Mouse (Mus musculus) hindbrain, embryonic 15.5 days (tissue): ENCODE measurements around the gene Helz. TPM values are rescaled to one million over a fixed set of nuclear protein-coding genes. Genes with fewer than 3 reads are reported as not detected.
"Not testable (repeated sequence)": the region's sequence is repeated elsewhere in the genome, so short reads cannot be mapped to it uniquely, and the experiment has no call there.

Experiments
- ATAC-seq: fragments of 200-750 bp; cut with Nextera tagmentation; 2 replicates; pipeline ENCODE4 v1.8.0; 2017; ENCODE audit warnings: low read depth, moderate number of reproducible peaks, moderate TSS enrichment; ENCODE audit not compliant: low FRiP score
- H3K27ac ChIP-seq: fragments of 300-500 bp; sonication (generic); replicated peaks from 2 replicates; pipeline ENCODE4 v1.5.1; 2015; ENCODE audit warnings: mild to moderate bottlenecking, inconsistent platforms
- H3K27me3 ChIP-seq: fragments of 300-500 bp; sonication (generic); 2 replicates; pipeline ENCODE4 v1.6.1; 2015; ENCODE audit warnings: control low read depth, inconsistent platforms
- H3K36me3 ChIP-seq: fragments of 300-500 bp; sonication (generic); 2 replicates; pipeline ENCODE4 v1.6.1; 2015; ENCODE audit warnings: control low read depth, inconsistent platforms
- H3K4me1 ChIP-seq: fragments of 300-500 bp; sonication (generic); replicated peaks from 2 replicates; pipeline ENCODE4 v1.6.1; 2015; ENCODE audit warnings: control low read depth, inconsistent platforms
- H3K4me2 ChIP-seq: fragments of 300-500 bp; sonication (generic); 2 replicates; pipeline ENCODE4 v1.6.1; 2015; ENCODE audit warnings: moderate library complexity, mild to moderate bottlenecking, inconsistent platforms
- H3K4me3 ChIP-seq: fragments of 300-500 bp; sonication (generic); 2 replicates; pipeline ENCODE4 v1.5.1; 2015; ENCODE audit warnings: mild to moderate bottlenecking, inconsistent platforms
- H3K9ac ChIP-seq: fragments of 300-500 bp; sonication (generic); 2 replicates; pipeline ENCODE4 v1.6.1; 2015; ENCODE audit warnings: inconsistent platforms
- H3K9me3 ChIP-seq: fragments of 300-500 bp; sonication (generic); 2 replicates; pipeline ENCODE4 v1.6.1; 2016; ENCODE audit warnings: control low read depth, inconsistent platforms
- WGBS: fragments of 180-500 bp; shearing (Covaris S2); methylation state at CpG from one replicate; pipeline ENCODE4 v1.1.7; 2015; 5-methylcytosine and 5-hydroxymethylcytosine counted together
- polyA plus RNA-seq: library from polyadenylated mRNA; unstranded; fragments of >200 nt; fragmentation: Nextera tagmentation; extraction: Ambion mirVana; gene quantifications from 2 replicates; pipeline ENCODE4 v1.2.1, GENCODE M21; 2015

The Helz gene
- polyA plus RNA-seq, 1 experiment from 2014 or later, result 16.8 TPM

DNA sequence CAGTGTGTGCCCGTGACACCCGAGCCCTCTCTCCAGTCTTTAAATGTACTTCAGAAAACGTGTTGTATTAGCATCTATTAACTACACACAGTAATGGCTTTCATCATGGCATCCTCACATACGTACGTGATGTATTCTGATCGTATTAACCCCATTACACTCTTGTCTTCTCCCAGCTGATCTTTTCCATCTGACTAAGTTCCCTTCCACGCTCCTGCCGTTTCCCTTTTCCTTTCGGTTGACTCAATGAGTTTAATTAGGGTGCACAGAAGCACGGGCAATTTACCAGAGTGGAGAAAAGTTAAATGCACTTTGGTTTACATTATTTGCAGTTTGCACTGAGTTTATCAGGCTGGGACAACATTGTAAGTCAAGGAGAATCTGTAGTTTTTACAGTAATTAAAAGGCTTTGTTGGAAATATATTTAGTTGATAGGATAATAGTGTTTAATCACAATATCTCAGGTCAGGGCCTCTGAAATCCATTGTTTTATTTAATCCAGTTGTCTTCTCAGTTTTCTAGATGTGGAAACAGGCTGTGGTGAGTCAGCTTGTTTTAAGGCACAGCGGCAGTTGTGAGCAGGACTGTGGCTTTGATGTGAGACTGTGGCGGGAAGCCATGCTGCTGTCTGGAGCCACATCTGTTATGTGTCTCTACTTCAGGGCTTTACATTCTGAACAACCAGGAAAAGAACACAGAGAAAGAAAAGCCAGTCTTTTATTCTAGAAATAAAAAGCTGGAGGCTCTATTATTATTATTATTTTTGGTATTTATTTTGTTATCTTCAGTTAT is 37.1 kb downstream of the Helz start:
- H3K36me3 ChIP-seq, result peaks cover 6% of the 10 kb centered on the region; the same call in 1 of the 2 replicates
- H3K9me3 ChIP-seq, result no peaks in the 10 kb centered on the region
- H3K4me2 ChIP-seq, result no peak overlapping the region
- WGBS, result 64% methylated on average over 12 of the region's 12 CpGs
- H3K27ac ChIP-seq, result no peak overlapping the region
- no peak for ATAC-seq
- peaks cover 5% of the 10 kb centered on the region for H3K4me1 ChIP-seq
- H3K27me3 ChIP-seq, result no peaks in the 10 kb centered on the region
- H3K4me3 ChIP-seq, result no peak overlapping the region
- no peak overlapping the region for H3K9ac ChIP-seq

DNA sequence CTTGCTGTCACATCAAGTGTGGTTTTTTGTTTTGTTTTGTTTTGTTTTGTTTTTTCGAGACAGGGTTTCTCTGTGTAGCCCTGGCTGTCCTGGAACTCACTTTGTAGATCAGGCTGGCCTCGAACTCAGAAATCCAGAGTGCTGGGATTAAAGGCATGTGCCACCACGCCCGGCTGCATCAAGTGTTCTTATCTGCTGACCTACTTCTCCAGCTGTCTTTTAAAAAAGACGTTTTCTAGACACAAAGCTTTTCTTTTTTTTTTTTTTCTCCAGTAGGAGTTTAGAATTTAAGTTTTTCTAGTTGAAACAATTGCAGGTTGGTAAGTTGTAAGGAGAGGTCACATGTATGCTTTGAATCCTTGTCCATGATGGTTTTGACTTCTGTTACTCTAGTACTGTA is 38.4 kb downstream of the Helz start:
- not testable (repeated sequence) for ATAC-seq, H3K9ac ChIP-seq, H3K4me3 ChIP-seq, H3K36me3 ChIP-seq, H3K27me3 ChIP-seq, H3K4me1 ChIP-seq, H3K4me2 ChIP-seq, H3K9me3 ChIP-seq, H3K27ac ChIP-seq
- 96% methylated on average over 5 of the region's 5 CpGs for WGBS

DNA sequence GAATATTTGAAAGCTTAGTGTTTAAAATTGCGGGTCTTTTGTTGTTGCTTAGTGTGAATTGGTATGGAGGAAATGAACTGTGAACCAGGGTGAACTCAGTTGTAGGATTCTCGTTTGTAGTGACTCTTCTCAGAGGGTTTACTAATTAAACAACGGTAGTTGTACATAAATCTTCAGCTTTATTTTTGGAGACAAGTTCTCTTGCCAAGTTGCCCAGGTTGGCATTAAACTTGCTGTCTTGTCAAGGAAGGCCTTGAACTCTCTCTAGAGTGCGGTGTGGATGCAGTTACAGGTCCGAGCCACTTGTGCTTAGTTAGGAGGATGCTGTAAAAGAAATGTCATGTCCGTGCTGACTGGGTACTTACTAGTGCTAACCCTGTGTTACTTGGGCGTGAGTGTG is 39.4 kb downstream of the Helz start:
- H3K4me2 ChIP-seq, result no peak overlapping the region
- H3K36me3 ChIP-seq, result peaks cover 6% of the 10 kb centered on the region; the same call in 1 of the 2 replicates
- 90% methylated on average over 7 of the region's 7 CpGs for WGBS
- H3K9me3 ChIP-seq, result no peaks in the 10 kb centered on the region
- H3K4me1 ChIP-seq, result peaks cover 5% of the 10 kb centered on the region
- H3K27me3 ChIP-seq, result no peaks in the 10 kb centered on the region
- no peak for ATAC-seq
- no peak overlapping the region for H3K9ac ChIP-seq
- no peak overlapping the region for H3K4me3 ChIP-seq
- H3K27ac ChIP-seq, result no peak overlapping the region

DNA sequence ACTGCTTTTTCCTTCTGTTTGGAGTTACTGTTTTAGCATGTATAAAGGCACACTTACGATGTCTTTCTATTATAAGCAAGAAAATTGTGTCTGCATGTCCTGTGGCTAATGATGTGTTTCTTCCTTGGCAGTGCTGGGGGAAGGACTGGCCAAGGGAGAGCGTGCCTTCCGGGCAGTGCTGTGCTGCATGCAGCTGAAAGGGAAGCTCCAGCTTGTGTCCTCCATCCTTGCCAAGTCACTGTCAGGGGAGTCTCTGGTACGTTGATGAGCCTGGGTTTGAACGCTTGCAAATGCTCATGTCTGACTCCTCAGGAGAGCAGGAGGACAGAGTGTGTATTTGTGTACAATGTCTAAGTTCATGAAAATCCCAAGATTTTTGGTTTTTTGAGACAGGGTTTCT is 44.8 kb downstream of the Helz start:
- Histone ChIP-seq H3K9ac (no peak overlapping the region), H3K36me3 (peaks cover 9% of the 10 kb centered on the region; the same call in 1 of the 2 replicates), H3K4me3 (no peak overlapping the region), H3K4me1 (no peaks in the 10 kb centered on the region), H3K9me3 (no peaks in the 10 kb centered on the region), H3K27ac (no peak overlapping the region), H3K27me3 (no peaks in the 10 kb centered on the region), H3K4me2 (no peak overlapping the region)
- ATAC-seq, result no peak
- WGBS, result 78% methylated on average over 5 of the region's 5 CpGs

DNA sequence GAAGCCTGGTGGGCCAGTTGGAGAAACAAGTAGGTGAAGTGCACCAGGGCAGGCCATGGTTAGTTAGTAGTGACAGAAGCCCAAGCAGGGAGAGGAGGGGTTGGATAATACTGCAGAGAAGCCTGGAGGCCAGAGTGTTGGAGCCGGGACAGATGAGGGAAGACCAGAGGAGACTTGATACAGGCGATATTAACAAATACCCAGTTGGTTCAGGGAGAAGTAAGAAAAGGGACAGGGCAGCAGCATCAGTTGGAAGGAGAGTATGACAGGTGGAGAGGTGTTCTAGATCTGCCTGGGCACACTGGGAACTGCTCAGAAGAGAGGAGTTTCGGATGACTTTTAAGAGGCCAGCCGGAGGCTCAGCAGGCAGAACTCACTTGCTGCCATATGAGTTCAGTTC is 49.7 kb downstream of the Helz start:
- Histone ChIP-seq H3K4me3 (no peak overlapping the region), H3K9me3 (no peaks in the 10 kb centered on the region), H3K36me3 (peaks cover 38% of the 10 kb centered on the region), H3K27me3 (no peaks in the 10 kb centered on the region), H3K9ac (no peak overlapping the region), H3K4me1 (no peaks in the 10 kb centered on the region), H3K4me2 (no peak overlapping the region), H3K27ac (no peak overlapping the region)
- ATAC-seq, result no peak
- 94% methylated on average over 4 of the region's 4 CpGs for WGBS

DNA sequence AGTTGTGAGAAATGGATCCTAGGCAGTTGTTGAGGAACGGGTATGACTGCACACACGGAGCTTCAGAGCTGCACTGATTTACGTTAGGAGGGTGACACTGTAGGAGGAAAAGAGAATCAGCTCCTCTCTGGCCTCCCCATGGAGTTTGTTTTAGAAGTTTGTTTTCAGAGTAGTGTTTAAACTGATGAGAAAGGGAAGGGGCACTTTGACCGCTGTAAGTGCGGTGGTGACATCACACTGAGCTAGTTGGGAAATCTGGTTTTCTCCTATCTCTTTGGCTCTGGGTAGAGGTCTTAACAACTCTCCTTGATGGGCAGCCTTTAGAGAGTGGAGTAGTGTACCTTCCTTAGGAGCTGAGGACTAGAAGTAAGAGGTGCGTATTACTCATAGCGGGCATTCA is 58.0 kb downstream of the Helz start:
- WGBS, result 89% methylated on average over 7 of the region's 7 CpGs
- no peak overlapping the region for H3K4me3 ChIP-seq
- H3K27ac ChIP-seq, result no peak overlapping the region
- no peak overlapping the region for H3K4me2 ChIP-seq
- no peaks in the 10 kb centered on the region for H3K4me1 ChIP-seq
- no peak overlapping the region for H3K9ac ChIP-seq
- H3K9me3 ChIP-seq, result no peaks in the 10 kb centered on the region
- no peak for ATAC-seq
- H3K27me3 ChIP-seq, result no peaks in the 10 kb centered on the region
- H3K36me3 ChIP-seq, result peaks cover 32% of the 10 kb centered on the region

DNA sequence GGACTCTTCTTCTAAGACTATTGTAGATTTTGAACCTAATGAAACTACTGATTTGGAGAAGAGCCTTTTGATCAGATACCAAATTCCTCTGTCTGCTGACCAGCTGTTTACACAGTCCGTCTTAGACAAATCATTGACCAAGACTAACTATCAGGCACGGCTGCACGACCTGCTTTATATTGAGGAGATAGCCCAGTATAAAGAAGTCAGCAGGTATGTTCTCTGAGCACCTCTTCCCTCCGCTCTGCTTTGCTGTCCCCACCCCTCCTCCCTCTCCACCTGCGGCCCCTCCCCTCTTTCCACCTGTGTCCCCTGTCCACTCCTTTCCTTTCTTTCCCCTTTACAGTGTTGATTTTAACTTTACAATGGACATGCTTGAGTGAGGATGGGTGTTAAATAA is 66.2 kb downstream of the Helz start:
- no peak overlapping the region for H3K9ac ChIP-seq
- no peaks in the 10 kb centered on the region for H3K9me3 ChIP-seq
- H3K27ac ChIP-seq, result no peak overlapping the region
- H3K4me3 ChIP-seq, result no peak overlapping the region
- ATAC-seq, result no peak
- H3K27me3 ChIP-seq, result no peaks in the 10 kb centered on the region
- H3K4me2 ChIP-seq, result no peak overlapping the region
- WGBS, result 93% methylated on average over 5 of the region's 5 CpGs
- H3K4me1 ChIP-seq, result no peaks in the 10 kb centered on the region
- peaks cover 4% of the 10 kb centered on the region; the same call in 1 of the 2 replicates for H3K36me3 ChIP-seq

DNA sequence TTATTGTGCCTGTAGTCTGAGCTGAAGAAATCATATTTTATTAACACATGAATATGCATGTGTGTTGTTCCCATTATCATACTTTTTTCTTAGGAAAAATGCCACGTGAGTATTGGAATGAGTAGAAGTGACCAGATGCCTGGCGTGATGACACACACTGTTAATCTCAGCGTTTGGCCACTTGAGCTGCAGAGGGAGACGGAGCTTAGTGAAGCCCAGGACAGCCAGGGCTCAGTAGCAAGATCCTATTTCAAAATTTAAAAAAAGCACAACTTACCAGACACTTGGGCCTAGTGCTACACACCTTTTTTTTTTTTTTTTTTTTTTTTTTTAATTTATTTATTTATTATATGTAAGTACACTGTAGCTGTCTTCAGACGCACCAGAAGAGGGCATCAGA is 68.0 kb downstream of the Helz start:
- Histone ChIP-seq H3K4me2 (no peak overlapping the region), H3K4me3 (no peak overlapping the region), H3K27me3 (no peaks in the 10 kb centered on the region), H3K4me1 (no peaks in the 10 kb centered on the region), H3K9me3 (no peaks in the 10 kb centered on the region), H3K27ac (no peak overlapping the region), H3K9ac (no peak overlapping the region), H3K36me3 (peaks cover 22% of the 10 kb centered on the region)
- WGBS, result 90% methylated on average over 5 of the region's 5 CpGs
- no peak for ATAC-seq

DNA sequence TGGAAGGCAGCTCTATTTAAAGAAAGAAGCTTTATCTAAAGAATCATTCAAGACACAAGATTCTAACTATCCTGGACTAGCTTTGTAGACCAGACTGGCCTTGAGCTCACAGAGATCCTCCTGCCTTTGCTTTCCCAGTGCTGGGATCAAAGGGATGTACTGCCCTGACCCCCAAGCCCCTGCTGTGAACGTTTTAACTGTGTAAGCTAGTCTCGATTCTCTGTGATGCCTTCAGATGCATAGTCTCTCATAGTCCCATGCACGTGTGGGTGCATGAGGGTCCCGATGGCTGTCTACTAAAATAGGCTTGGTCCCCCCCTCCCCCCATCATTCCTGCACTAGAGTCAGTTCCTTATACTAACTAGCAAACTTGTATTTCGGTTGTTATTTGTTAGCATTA is 70.2 kb downstream of the Helz start:
- no peak overlapping the region for H3K27ac ChIP-seq
- ATAC-seq, result no peak
- H3K36me3 ChIP-seq, result peaks cover 22% of the 10 kb centered on the region
- H3K9me3 ChIP-seq, result no peaks in the 10 kb centered on the region
- WGBS, result 43% methylated on average over 5 of the region's 5 CpGs
- no peaks in the 10 kb centered on the region for H3K4me1 ChIP-seq
- H3K4me3 ChIP-seq, result no peak overlapping the region
- H3K4me2 ChIP-seq, result no peak overlapping the region
- no peak overlapping the region for H3K9ac ChIP-seq
- H3K27me3 ChIP-seq, result no peaks in the 10 kb centered on the region

DNA sequence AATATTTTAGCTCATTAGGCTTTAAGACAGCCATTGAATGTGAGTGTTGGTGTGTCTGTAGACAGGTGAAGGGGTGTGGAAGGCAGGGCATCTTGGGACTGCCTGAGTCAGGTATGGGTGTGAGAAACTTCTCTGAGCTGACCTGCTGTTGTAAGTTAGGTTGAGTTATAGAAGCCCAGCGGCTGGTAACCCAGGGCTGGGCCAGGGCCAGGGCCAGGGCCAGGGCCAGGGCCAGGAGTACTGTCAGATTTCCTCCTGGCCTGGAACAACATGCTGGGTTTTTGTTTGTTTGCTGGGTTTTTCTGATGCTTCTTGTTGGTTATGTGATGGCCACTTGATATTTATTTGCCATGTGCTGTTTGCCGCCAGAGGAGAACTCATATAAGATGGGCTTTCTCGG is 76.9 kb downstream of the Helz start:
- peaks cover 18% of the 10 kb centered on the region for H3K36me3 ChIP-seq
- H3K9ac ChIP-seq, result no peak overlapping the region
- no peak for ATAC-seq
- H3K4me2 ChIP-seq, result no peak overlapping the region
- 98% methylated on average over 3 of the region's 3 CpGs for WGBS
- H3K9me3 ChIP-seq, result no peaks in the 10 kb centered on the region
- H3K4me3 ChIP-seq, result no peak overlapping the region
- H3K27me3 ChIP-seq, result no peaks in the 10 kb centered on the region
- H3K4me1 ChIP-seq, result no peaks in the 10 kb centered on the region
- no peak overlapping the region for H3K27ac ChIP-seq

DNA sequence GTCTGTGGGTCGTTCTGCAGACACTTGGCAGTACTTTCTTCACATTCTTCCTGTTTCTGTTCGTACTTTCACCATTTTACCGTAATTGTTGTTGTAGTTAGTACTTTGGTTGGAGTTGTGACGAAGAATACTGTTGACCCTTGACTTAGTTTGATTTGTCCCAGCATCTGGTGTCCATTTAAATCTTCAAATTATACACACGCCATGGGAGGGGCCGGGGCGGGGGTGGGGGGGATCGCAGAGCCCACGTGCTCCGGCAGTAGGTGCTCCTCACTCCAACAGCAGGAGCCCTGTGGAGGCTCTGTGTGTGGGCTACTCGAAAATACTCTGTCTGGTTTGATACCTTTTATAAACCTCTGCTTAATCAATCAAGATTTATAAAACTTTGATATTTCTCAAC is 78.0 kb downstream of the Helz start:
- ATAC-seq, result no peak
- H3K36me3 ChIP-seq, result peaks cover 8% of the 10 kb centered on the region
- no peaks in the 10 kb centered on the region for H3K27me3 ChIP-seq
- 0 out of 2 replicates have a peak, but pooled peaks cover 3% of the 10 kb centered on the region for H3K4me1 ChIP-seq
- no peaks in the 10 kb centered on the region for H3K9me3 ChIP-seq
- no peak overlapping the region for H3K4me3 ChIP-seq
- H3K9ac ChIP-seq, result no peak overlapping the region
- WGBS, result 84% methylated on average over 11 of the region's 11 CpGs
- no peak overlapping the region for H3K4me2 ChIP-seq
- no peak overlapping the region for H3K27ac ChIP-seq

DNA sequence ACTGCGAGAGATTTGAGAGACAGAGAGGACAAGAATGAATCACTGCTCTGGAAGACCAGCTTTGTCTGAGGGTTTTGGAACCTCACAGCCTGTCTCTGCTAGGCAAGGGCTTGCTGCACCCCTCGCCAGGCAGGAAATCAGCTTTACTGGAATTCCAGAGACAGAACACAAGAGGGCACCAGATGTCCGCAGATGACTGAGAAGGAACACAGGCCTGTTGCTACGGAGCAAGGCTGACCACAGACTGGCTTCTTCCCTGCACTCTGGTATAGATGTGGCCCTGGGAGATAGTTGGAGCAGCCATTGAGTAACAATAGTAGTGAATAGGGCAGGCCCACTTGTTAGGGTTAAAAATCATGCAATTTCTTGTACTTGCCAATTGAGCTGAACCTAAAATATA is 81.8 kb downstream of the Helz start:
- H3K9ac ChIP-seq, result no peak overlapping the region
- peaks cover 14% of the 10 kb centered on the region; the same call in 1 of the 2 replicates for H3K36me3 ChIP-seq
- H3K27me3 ChIP-seq, result no peaks in the 10 kb centered on the region
- H3K4me3 ChIP-seq, result no peak overlapping the region
- no peak overlapping the region for H3K27ac ChIP-seq
- H3K9me3 ChIP-seq, result no peaks in the 10 kb centered on the region
- 0 out of 2 replicates have a peak, but pooled peaks cover 3% of the 10 kb centered on the region for H3K4me1 ChIP-seq
- no peak overlapping the region for H3K4me2 ChIP-seq
- peak; percentile 87 for ATAC-seq
- 40% methylated on average over 4 of the region's 4 CpGs for WGBS

DNA sequence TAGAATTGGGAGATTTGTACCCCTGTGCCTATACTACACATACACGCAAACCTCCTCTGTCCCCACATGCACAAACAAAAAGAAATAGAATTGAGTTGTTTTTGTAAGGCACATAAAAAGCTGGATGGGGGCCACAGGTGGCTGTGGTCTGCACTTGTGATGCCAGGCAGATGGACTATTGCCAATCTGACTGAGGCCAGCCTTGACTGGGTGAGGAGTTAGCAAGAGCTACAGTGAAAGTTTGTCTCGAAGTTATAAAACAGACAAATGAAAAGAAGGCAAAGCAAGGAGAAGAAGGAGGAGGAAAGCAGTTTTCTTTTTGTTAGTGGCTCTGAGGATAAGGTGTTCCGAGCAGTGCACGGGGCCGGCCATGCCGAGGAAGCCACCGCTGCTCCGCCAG is 82.2 kb downstream of the Helz start:
- Histone ChIP-seq H3K27me3 (no peaks in the 10 kb centered on the region), H3K4me1 (0 out of 2 replicates have a peak, but pooled peaks cover 3% of the 10 kb centered on the region), H3K9ac (no peak overlapping the region), H3K4me2 (no peak overlapping the region), H3K9me3 (no peaks in the 10 kb centered on the region), H3K36me3 (peaks cover 18% of the 10 kb centered on the region), H3K4me3 (no peak overlapping the region), H3K27ac (no peak overlapping the region)
- no peak for ATAC-seq
- WGBS, result 78% methylated on average over 8 of the region's 8 CpGs
